Mouse (Mus musculus) C2C12 (cell line): ENCODE measurements at regions not wholly inside any gene's neighbourhood (a gene's known extent, or its start where the extent isn't known, plus 50 kb on each side); places are given as distances from the start of the nearest gene placed in this dataset.

Source experiments
- CEBPB ChIP-seq: IDR thresholded peaks from one replicate; pipeline ENCODE4 v1.6.1; 2011; ENCODE audit warnings: low read depth, mild to moderate bottlenecking, control low read depth, moderate library complexity
- CTCF ChIP-seq: IDR thresholded peaks from one replicate; pipeline ENCODE4 v1.5.1; 2011; ENCODE audit not compliant: control insufficient read depth, insufficient read depth, insufficient read length
- MAX ChIP-seq: IDR thresholded peaks from one replicate; pipeline ENCODE4 v1.6.1; 2011; ENCODE audit warnings: mild to moderate bottlenecking, control low read depth
- MYOD1 ChIP-seq: IDR thresholded peaks from one replicate; pipeline ENCODE4 v1.6.1; 2011; ENCODE audit warnings: low read depth; ENCODE audit not compliant: control insufficient read depth, insufficient read length
- MYOG ChIP-seq: IDR thresholded peaks from one replicate; pipeline ENCODE4 v1.6.1; 2011; ENCODE audit not compliant: control insufficient read depth, insufficient read length; ENCODE audit errors: extremely low read depth
- USF1 ChIP-seq: IDR thresholded peaks from one replicate; pipeline ENCODE4 v1.6.1; 2011; ENCODE audit warnings: low read depth, mild to moderate bottlenecking, control low read depth, moderate library complexity

- TF ChIP-seq MAX (no peak), MYOG (no peak), MYOD1 (no peak), CTCF (no peak), CEBPB (no peak), USF1 (no peak)
Observed at GRCm38 (mm10) chr13:63724843-63725582, 90.0 kb upstream of the Ercc6l2 start.
